Mouse (Mus musculus) intestine, embryonic 14.5 days (tissue): Measurements from ENCODE around the gene Thbs4. TPM values are rescaled to one million over a fixed set of nuclear protein-coding genes. Genes with fewer than 3 reads are reported as not detected.

Source experiments
- ATAC-seq: fragments of 200-750 bp; cut with Nextera tagmentation; replicated peaks from 2 replicates; pipeline ENCODE4 v1.8.0; 2017; ENCODE audit warnings: low read depth, moderate number of reproducible peaks, moderate TSS enrichment, moderate library complexity; ENCODE audit not compliant: low FRiP score, low TSS enrichment
- DNase-seq: peaks from one replicate; pipeline ENCODE4 v3.0.0-alpha.2; 2018; ENCODE audit warnings: low spot score
- H3K27ac ChIP-seq: fragments of 300-500 bp; sonication (generic); 2 replicates; pipeline ENCODE4 v1.5.1; 2014; ENCODE audit warnings: low read depth, mild to moderate bottlenecking, control low read depth
- H3K27me3 ChIP-seq: fragments of 300-500 bp; sonication (generic); replicated peaks from 2 replicates; pipeline ENCODE4 v1.6.1; 2014; ENCODE audit warnings: low read length, control low read depth; ENCODE audit not compliant: control insufficient read depth, insufficient read depth
- H3K36me3 ChIP-seq: fragments of 300-500 bp; sonication (generic); 2 replicates; pipeline ENCODE4 v1.6.1; 2014; ENCODE audit warnings: low read length, control low read depth; ENCODE audit not compliant: control insufficient read depth, insufficient read depth
- H3K4me1 ChIP-seq: fragments of 300-500 bp; sonication (generic); replicated peaks from 2 replicates; pipeline ENCODE4 v1.6.1; 2014; ENCODE audit warnings: low read length, control low read depth, mixed read lengths; ENCODE audit not compliant: control insufficient read depth, insufficient read depth
- H3K4me2 ChIP-seq: fragments of 300-500 bp; sonication (generic); 2 replicates; pipeline ENCODE4 v1.6.1; 2014; ENCODE audit warnings: low read length
- H3K4me3 ChIP-seq: fragments of 300-500 bp; sonication (generic); 2 replicates; pipeline ENCODE4 v1.5.1; 2014; ENCODE audit warnings: low read depth, low read length, control low read depth, mixed read lengths
- H3K9ac ChIP-seq: fragments of 300-500 bp; sonication (generic); 2 replicates; pipeline ENCODE4 v1.6.1; 2014; ENCODE audit warnings: mild to moderate bottlenecking, low read length
- H3K9me3 ChIP-seq: fragments of 300-500 bp; sonication (generic); 2 replicates; pipeline ENCODE4 v1.6.1; 2016; ENCODE audit warnings: low read length, control low read depth; ENCODE audit not compliant: control insufficient read depth
- WGBS: fragments of 180-500 bp; shearing (Covaris S2); extraction: QIAGEN DNeasy Blood & Tissue Kit; methylation state at CpG from one replicate; pipeline ENCODE4 v1.1.7; 2014; 5-methylcytosine and 5-hydroxymethylcytosine counted together
- polyA plus RNA-seq: library from polyadenylated mRNA; unstranded; fragments of >200 nt; fragmentation: Nextera tagmentation; extraction: Ambion mirVana; gene quantifications from 2 replicates; pipeline ENCODE4 v1.2.1, GENCODE M21; 2014

The Thbs4 gene
- polyA plus RNA-seq, 1 experiment from 2014 or later: 30.2 TPM

DNA sequence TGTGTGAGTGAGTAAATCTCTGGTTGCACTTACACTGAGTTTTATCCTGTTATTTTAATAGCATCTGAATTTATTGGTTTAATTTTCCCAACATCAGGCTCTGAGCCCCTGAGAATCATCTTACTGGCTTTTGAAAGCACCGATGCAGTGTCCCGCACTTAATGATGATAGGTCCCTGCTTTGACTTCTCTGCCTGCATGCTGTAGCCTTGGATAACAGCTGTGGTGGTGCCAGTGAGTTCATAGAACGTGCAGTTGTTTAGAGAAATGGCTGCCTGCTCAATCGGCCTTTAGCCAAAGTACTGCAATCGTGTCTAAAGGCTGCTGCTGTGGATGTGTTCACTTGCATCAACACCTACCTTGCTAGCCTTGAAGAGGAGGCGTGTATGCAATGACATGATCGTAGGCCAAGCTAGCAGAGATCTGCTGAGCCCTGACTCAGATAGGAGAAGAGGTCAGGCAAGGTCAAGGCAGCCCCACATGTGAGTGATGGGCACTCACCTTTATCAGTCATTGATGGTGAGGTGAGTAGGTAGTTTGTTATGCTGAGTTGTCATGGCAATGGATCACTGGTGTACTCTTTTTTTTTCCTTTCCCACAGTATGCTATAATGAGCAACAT lies 4.8 kb upstream of the Thbs4 start:
- no peak overlapping the region for H3K4me3 ChIP-seq
- no peak overlapping the region for H3K4me2 ChIP-seq
- H3K36me3 ChIP-seq: no peaks in the 10 kb centered on the region
- no peaks in the 10 kb centered on the region; the same call in 1 of the 2 replicates for H3K27me3 ChIP-seq
- H3K27ac ChIP-seq: no peak overlapping the region
- ATAC-seq: no peak
- WGBS: 60% methylated on average over 7 of the region's 7 CpGs
- no peaks in the 10 kb centered on the region for H3K9me3 ChIP-seq
- no peaks in the 10 kb centered on the region; the same call in 1 of the 2 replicates for H3K4me1 ChIP-seq
- DNase-seq: no peak
- no peak overlapping the region for H3K9ac ChIP-seq

DNA sequence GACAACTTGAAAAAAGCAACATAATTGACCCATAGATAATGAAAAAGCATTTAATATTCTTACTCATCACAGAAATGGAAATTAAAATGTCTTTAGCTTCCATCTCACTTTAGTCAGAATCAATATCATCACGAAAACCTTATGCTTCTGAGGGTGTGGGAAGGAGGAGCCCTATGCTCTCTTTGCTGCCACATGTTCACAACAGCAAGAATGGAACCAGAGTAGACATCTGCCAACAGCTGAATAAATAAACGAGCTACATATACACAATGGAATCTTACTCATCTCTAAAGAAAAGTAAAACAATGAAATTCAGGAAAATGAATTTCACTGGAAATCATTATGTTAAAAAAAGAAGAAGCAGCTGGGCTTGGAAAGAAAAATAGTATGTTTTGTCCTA lies 4.2 kb upstream of the Thbs4 start:
- DNase-seq (no peak), ATAC-seq (no peak)
- Histone ChIP-seq H3K9me3 (no peaks in the 10 kb centered on the region), H3K4me3 (no peak overlapping the region), H3K27me3 (no peaks in the 10 kb centered on the region; the same call in 1 of the 2 replicates), H3K27ac (no peak overlapping the region), H3K9ac (no peak overlapping the region), H3K36me3 (no peaks in the 10 kb centered on the region), H3K4me1 (no peaks in the 10 kb centered on the region; the same call in 1 of the 2 replicates), H3K4me2 (no peak overlapping the region)
- WGBS: 71% methylated on average over 2 of the region's 2 CpGs

DNA sequence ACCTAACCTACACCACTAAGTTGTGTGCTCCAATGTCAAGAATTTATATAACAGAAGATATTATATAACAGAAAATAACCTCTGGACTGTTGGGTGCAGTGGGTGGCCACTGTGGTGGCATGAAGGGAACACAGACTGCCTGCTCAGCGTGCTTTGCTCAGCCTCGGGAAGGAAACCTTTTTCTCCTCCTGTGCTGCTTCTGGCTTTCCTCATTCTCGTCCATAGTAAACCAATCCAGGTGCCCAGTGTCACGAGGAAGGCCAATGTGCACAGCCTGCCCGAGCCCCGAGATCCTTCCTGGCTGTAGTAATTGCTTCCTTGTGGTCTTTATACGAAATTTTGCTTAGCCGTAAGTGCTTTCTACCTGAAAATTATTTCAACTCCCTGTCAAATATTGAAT lies 982 bp downstream of the Thbs4 start:
- DNase-seq (no peak), ATAC-seq (no peak)
- Histone ChIP-seq H3K9ac (no peak overlapping the region), H3K4me3 (peak overlapping the region; percentile 8; the same call in 1 of the 2 replicates), H3K27ac (no peak overlapping the region), H3K4me2 (peak overlapping the region; percentile 3; the same call in 1 of the 2 replicates), H3K27me3 (no peaks in the 10 kb centered on the region; the same call in 1 of the 2 replicates), H3K4me1 (no peaks in the 10 kb centered on the region; the same call in 1 of the 2 replicates), H3K36me3 (no peaks in the 10 kb centered on the region), H3K9me3 (no peaks in the 10 kb centered on the region)
- 47% methylated on average over 8 of the region's 8 CpGs for WGBS

DNA sequence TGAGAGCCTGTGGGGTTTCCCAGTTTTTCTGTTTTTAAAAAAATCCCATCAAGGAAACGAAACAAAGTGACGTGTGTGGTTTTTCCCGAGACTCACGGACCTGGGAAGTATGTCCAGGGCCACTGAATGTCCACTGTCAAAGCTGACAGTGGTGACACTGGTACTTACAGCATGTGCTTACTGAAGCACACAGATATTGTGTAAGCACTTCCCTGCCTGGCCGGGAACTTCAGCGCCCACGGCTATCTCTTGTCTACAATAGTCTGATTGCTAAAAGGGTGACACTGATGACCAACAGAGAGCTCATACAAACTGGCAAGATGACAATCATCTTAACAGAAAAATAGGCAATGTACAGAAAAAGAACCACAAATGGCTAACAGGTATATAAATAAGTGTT lies 3.1 kb downstream of the Thbs4 start:
- 94% methylated on average over 7 of the region's 7 CpGs for WGBS
- H3K9ac ChIP-seq: no peak overlapping the region

DNA sequence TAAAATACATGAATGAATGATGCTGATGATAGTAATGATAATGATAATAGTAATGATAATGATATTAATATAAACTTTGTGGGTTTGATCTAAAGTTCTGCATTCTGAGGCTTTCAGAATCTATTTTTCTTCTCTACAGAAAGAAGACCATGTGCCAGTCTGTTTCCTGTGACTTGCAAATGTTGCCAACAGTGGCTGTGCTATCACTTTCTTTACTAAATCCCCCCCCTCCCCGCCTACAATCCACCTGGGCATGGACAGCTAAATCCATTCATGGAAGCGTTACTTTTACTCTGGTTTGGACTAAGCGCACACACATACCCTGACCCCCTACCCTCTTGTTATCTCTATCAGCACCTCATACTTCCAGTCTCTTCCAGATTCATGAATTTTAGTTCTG lies 10.3 kb downstream of the Thbs4 start:
- DNase-seq (no peak), ATAC-seq (no peak)
- H3K4me1 ChIP-seq: peaks cover 25% of the 10 kb centered on the region
- H3K4me3 ChIP-seq: no peak overlapping the region
- no peaks in the 10 kb centered on the region for H3K36me3 ChIP-seq
- no peak overlapping the region for H3K27ac ChIP-seq
- H3K9ac ChIP-seq: no peak overlapping the region
- H3K4me2 ChIP-seq: no peak overlapping the region
- H3K27me3 ChIP-seq: no peaks in the 10 kb centered on the region
- no peaks in the 10 kb centered on the region for H3K9me3 ChIP-seq
- 90% methylated on average over 3 of the region's 3 CpGs for WGBS

More for the DNA sequence above, 3.1 kb downstream of the Thbs4 start:
- H3K4me2 ChIP-seq: no peak overlapping the region
- no peak overlapping the region for H3K4me3 ChIP-seq
- DNase-seq (no peak), ATAC-seq (no peak)
- no peaks in the 10 kb centered on the region; the same call in 1 of the 2 replicates for H3K27me3 ChIP-seq
- no peak overlapping the region for H3K27ac ChIP-seq
- no peaks in the 10 kb centered on the region; the same call in 1 of the 2 replicates for H3K4me1 ChIP-seq
- H3K36me3 ChIP-seq: no peaks in the 10 kb centered on the region
- no peaks in the 10 kb centered on the region for H3K9me3 ChIP-seq

DNA sequence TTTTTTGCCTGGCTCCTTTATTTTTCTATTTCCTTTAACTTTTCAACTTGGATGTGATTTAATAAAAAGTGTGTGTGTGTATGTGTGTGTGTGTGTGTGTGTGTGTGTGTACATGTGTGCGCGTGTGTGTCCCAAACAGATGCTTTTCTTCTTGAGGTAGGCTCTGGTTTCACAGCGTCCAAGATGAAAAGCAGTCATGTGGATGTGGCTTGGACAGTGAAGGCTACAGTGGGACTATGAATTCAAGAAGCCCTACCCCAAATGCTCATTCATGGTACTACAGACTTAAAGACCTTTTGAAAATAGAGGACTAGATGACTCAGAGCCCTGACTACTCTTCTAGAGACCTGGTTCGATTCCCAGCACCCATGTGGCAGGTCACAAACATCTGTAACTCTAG lies 11.1 kb downstream of the Thbs4 start:
- Histone ChIP-seq H3K9me3 (no peaks in the 10 kb centered on the region), H3K4me3 (no peak overlapping the region), H3K27me3 (no peaks in the 10 kb centered on the region), H3K4me1 (peaks cover 25% of the 10 kb centered on the region), H3K36me3 (no peaks in the 10 kb centered on the region), H3K4me2 (no peak overlapping the region), H3K27ac (no peak overlapping the region), H3K9ac (no peak overlapping the region)
- WGBS: 92% methylated on average over 4 of the region's 4 CpGs
- DNase-seq (no peak), ATAC-seq (no peak)

DNA sequence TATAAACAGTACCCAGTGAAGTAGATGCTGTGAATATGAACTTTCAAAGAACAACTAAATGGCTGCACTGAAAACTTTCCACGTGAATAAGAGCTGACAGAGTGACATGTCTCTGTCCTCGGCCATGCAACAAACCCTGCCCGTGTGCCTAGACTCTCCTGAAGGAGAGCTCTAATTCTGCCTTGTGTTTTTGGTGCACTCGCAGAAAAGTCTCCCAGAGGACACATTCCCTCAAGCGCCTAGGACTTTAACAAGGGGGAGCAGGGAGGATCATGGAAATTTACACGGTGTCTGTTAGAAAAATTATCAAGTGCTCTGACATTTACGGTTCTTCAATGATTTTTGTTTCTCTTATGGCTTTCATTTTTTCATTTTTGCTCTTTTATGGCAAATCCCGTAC lies 13.7 kb downstream of the Thbs4 start:
- no peaks in the 10 kb centered on the region for H3K9me3 ChIP-seq
- DNase-seq (peak; percentile 61), ATAC-seq (no peak)
- WGBS: 36% methylated on average over 8 of the region's 8 CpGs
- H3K9ac ChIP-seq: no peak overlapping the region
- no peaks in the 10 kb centered on the region for H3K36me3 ChIP-seq
- peaks cover 25% of the 10 kb centered on the region for H3K4me1 ChIP-seq
- H3K4me2 ChIP-seq: no peak overlapping the region
- no peak overlapping the region for H3K4me3 ChIP-seq
- H3K27me3 ChIP-seq: no peaks in the 10 kb centered on the region
- peak overlapping the region; percentile 47; the same call in 1 of the 2 replicates for H3K27ac ChIP-seq

DNA sequence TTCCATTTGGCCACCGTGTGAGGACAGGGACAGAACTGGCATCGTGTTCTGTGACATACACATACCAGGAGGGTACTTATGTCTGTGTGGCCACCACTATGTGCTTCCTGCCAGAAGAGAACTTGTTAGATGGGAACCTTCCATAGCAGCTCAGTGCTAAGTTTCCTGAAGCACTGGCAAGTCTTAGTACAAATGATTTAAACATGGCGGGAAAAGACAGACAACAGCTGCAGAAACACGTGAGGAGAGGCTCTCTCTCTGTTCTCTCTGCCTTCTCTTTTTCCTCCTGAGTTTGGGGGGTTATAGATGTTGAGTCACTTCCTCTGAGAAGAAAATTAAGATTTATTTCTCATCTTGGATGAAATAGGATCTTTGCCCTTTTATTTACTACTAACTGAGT lies 14.5 kb downstream of the Thbs4 start:
- no peaks in the 10 kb centered on the region for H3K9me3 ChIP-seq
- H3K4me2 ChIP-seq: peak overlapping the region; percentile 22; the same call in 1 of the 2 replicates
- no peak overlapping the region for H3K4me3 ChIP-seq
- H3K27me3 ChIP-seq: no peaks in the 10 kb centered on the region
- H3K36me3 ChIP-seq: no peaks in the 10 kb centered on the region
- WGBS: 66% methylated on average over 4 of the region's 4 CpGs
- peak overlapping the region; percentile 47 for H3K27ac ChIP-seq
- DNase-seq (no peak), ATAC-seq (no peak)
- peaks cover 25% of the 10 kb centered on the region for H3K4me1 ChIP-seq
- no peak overlapping the region for H3K9ac ChIP-seq

DNA sequence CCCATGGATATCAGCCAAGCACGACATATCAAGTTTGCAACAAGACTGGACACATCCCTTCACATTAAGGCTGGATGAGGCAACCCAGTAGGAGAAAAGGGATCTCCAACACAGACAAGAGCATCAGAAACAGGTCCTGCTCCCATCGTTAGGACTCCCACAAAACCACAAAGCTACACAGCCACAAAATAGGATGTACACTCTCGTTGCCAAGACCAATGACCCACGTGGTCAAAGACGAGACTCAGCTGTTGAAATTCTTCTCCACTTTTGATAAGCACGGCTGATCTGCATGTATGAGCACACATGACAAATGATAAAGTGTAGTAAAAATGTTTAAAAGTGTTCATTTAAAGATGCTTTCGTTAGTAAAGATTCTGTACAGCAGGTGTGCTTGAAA lies 16.0 kb downstream of the Thbs4 start:
- no peak overlapping the region for H3K4me3 ChIP-seq
- H3K9me3 ChIP-seq: no peaks in the 10 kb centered on the region
- H3K27me3 ChIP-seq: no peaks in the 10 kb centered on the region
- no peak overlapping the region for H3K27ac ChIP-seq
- no peak overlapping the region for H3K4me2 ChIP-seq
- no peak for ATAC-seq
- 78% methylated on average over 7 of the region's 7 CpGs for WGBS
- no peak for DNase-seq
- no peaks in the 10 kb centered on the region for H3K36me3 ChIP-seq
- no peak overlapping the region for H3K9ac ChIP-seq
- peaks cover 25% of the 10 kb centered on the region for H3K4me1 ChIP-seq
